Mouse (Mus musculus) MEL (cell line): ENCODE measurements around the gene Nsun5. TPM values are rescaled to one million over a fixed set of nuclear protein-coding genes. Genes with fewer than 3 reads are reported as not detected.

ENCODE experiments used
- DNase-seq: peaks from one replicate; pipeline ENCODE4 v3.0.0; 2011; ENCODE audit warnings: low read depth, low spot score
- H3K27ac ChIP-seq: 2 replicates; pipeline ENCODE4 v1.5.1; 2012; ENCODE audit warnings: low read depth, mild to moderate bottlenecking, control low read depth, low read length, moderate library complexity; ENCODE audit not compliant: control insufficient read depth
- H3K27me3 ChIP-seq, 2 experiments: fragments of 150-350 bp in 1 of 2; sonication (generic) in 1 of 2; 2 replicates each; pipeline ENCODE4 v1.6.1; 2012; ENCODE audit warnings: low read length in 2 of 2, mild to moderate bottlenecking in 2 of 2, improper control_type of control experiment in 1 of 2, moderate library complexity in 1 of 2; ENCODE audit not compliant: insufficient read depth in 2 of 2, control insufficient read depth in 1 of 2
- H3K36me3 ChIP-seq, 2 experiments: 2 replicates each; pipeline ENCODE4 v1.6.1; 2012 to 2014; ENCODE audit warnings: low read length in 2 of 2, improper control_type of control experiment in 1 of 2, inconsistent platforms in 1 of 2, mild to moderate bottlenecking in 1 of 2; ENCODE audit not compliant: insufficient read depth in 2 of 2, control insufficient read depth in 1 of 2
- H3K4me1 ChIP-seq, 2 experiments: fragments of 150-350 bp in 1 of 2; sonication (generic) in 1 of 2; 2 replicates each; pipeline ENCODE4 v1.6.1; 2012; ENCODE audit warnings: low read length in 2 of 2, improper control_type of control experiment in 1 of 2, mild to moderate bottlenecking in 1 of 2; ENCODE audit not compliant: insufficient read depth in 2 of 2, control insufficient read depth in 1 of 2
- H3K4me3 ChIP-seq, 2 experiments: fragments of 150-350 bp in 1 of 2; sonication (generic) in 1 of 2; 2 replicates each; pipeline ENCODE4 v1.5.1; 2012; ENCODE audit warnings: low read depth in 2 of 2, low read length in 2 of 2, mild to moderate bottlenecking in 2 of 2, moderate library complexity in 2 of 2, control low read depth in 1 of 2, improper control_type of control experiment in 1 of 2; ENCODE audit not compliant: control insufficient read depth in 1 of 2, insufficient read depth in 1 of 2
- H3K79me2 ChIP-seq: 2 replicates; pipeline ENCODE4 v1.6.1; 2012; ENCODE audit warnings: mild to moderate bottlenecking, low read length, moderate library complexity; ENCODE audit not compliant: control insufficient read depth, poor library complexity, insufficient read depth
- H3K9ac ChIP-seq: 2 replicates; pipeline ENCODE4 v1.6.1; 2012; ENCODE audit warnings: low read depth, mild to moderate bottlenecking, control low read depth, low read length, moderate library complexity; ENCODE audit not compliant: control insufficient read depth, poor library complexity, severe bottlenecking
- H3K9me3 ChIP-seq: fragments of 150-350 bp; sonication (generic); replicated peaks from 2 replicates; pipeline ENCODE4 v1.6.1; 2012; ENCODE audit warnings: mild to moderate bottlenecking, low read length, improper control_type of control experiment, moderate library complexity; ENCODE audit not compliant: insufficient read depth
- BHLHE40 ChIP-seq: IDR thresholded peaks from 2 replicates; pipeline ENCODE4 v1.6.1; 2012; ENCODE audit warnings: low read depth, mild to moderate bottlenecking, inconsistent platforms, low read length, improper control_type of control experiment, borderline replicate concordance
- CHD1 ChIP-seq: IDR thresholded peaks from 2 replicates; pipeline ENCODE4 v1.6.1; 2012; ENCODE audit warnings: low read depth, mild to moderate bottlenecking, inconsistent platforms, low read length, improper control_type of control experiment
- CTCF ChIP-seq, 3 experiments: IDR thresholded peaks in 2 of 3; conservative IDR thresholded peaks in 1 of 3; 2 replicates each; pipeline ENCODE4 v1.5.1; 2011 to 2012; ENCODE audit warnings: low read length in 3 of 3, low read depth in 2 of 3, mild to moderate bottlenecking in 2 of 3, improper control_type of control experiment in 1 of 3, inconsistent platforms in 1 of 3, mixed read lengths in 1 of 3, moderate library complexity in 1 of 3; ENCODE audit not compliant: control insufficient read depth in 1 of 3, insufficient read depth in 1 of 3, poor library complexity in 1 of 3, severe bottlenecking in 1 of 3
- ELF1 ChIP-seq: IDR thresholded peaks from 2 replicates; pipeline ENCODE4 v1.6.1; 2014; ENCODE audit warnings: low read depth, mild to moderate bottlenecking, inconsistent platforms, low read length, improper control_type of control experiment, moderate library complexity
- ETS1 ChIP-seq: IDR thresholded peaks from 2 replicates; pipeline ENCODE4 v1.6.1; 2012; ENCODE audit warnings: low read depth, mild to moderate bottlenecking, inconsistent platforms, low read length, improper control_type of control experiment, moderate library complexity
- GATA1 ChIP-seq: IDR thresholded peaks from 2 replicates; pipeline ENCODE4 v1.6.1; 2011; ENCODE audit warnings: low read depth, low read length, improper control_type of control experiment
- HCFC1 ChIP-seq: IDR thresholded peaks from 2 replicates; pipeline ENCODE4 v1.6.1; 2012; ENCODE audit warnings: low read depth, mild to moderate bottlenecking, inconsistent platforms, low read length, improper control_type of control experiment, moderate library complexity
- JUND ChIP-seq: IDR thresholded peaks from 2 replicates; pipeline ENCODE4 v1.6.1; 2011; ENCODE audit warnings: low read depth, mild to moderate bottlenecking, improper control_type of control experiment, low read length
- KAT2A ChIP-seq: conservative IDR thresholded peaks from 2 replicates; pipeline ENCODE4 v1.6.1; 2012; ENCODE audit warnings: low read depth, low read length, improper control_type of control experiment, inconsistent platforms
- MAX ChIP-seq: IDR thresholded peaks from 2 replicates; pipeline ENCODE4 v1.6.1; 2011; ENCODE audit warnings: low read length, improper control_type of control experiment
- MAZ ChIP-seq: IDR thresholded peaks from 2 replicates; pipeline ENCODE4 v1.6.1; 2012; ENCODE audit warnings: low read depth, mild to moderate bottlenecking, inconsistent platforms, low read length, improper control_type of control experiment
- MXI1 ChIP-seq: IDR thresholded peaks from 2 replicates; pipeline ENCODE4 v1.6.1; 2011; ENCODE audit warnings: mild to moderate bottlenecking, low read depth, low read length, improper control_type of control experiment
- MYC ChIP-seq: IDR thresholded peaks from 2 replicates; pipeline ENCODE4 v1.6.1; 2011; ENCODE audit warnings: low read depth, mild to moderate bottlenecking, low read length, improper control_type of control experiment, moderate library complexity
- NELFE ChIP-seq: IDR thresholded peaks from 2 replicates; pipeline ENCODE4 v1.6.1; 2011; ENCODE audit warnings: low read depth, low read length, improper control_type of control experiment
- POLR2AphosphoS2 ChIP-seq: IDR thresholded peaks from 2 replicates; pipeline ENCODE4 v1.6.1; 2011; ENCODE audit warnings: low read length, improper control_type of control experiment
- POLR2AphosphoS5 ChIP-seq: IDR thresholded peaks from 2 replicates; pipeline ENCODE4 v1.6.1; 2012; ENCODE audit warnings: low read depth, borderline replicate concordance, mild to moderate bottlenecking, inconsistent platforms, low read length, moderate library complexity, mixed read lengths
- TAL1 ChIP-seq: IDR thresholded peaks from 2 replicates; pipeline ENCODE4 v1.6.1; 2012; ENCODE audit warnings: mild to moderate bottlenecking, inconsistent platforms, low read length, moderate library complexity, mixed read lengths
- TBP ChIP-seq: IDR thresholded peaks from 2 replicates; pipeline ENCODE4 v1.8.0; 2011; ENCODE audit warnings: low read depth, low read length, improper control_type of control experiment
- UBTF ChIP-seq: IDR thresholded peaks from 2 replicates; pipeline ENCODE4 v1.6.1; 2012; ENCODE audit warnings: low read depth, mild to moderate bottlenecking, inconsistent platforms, low read length, improper control_type of control experiment, moderate library complexity, borderline replicate concordance; ENCODE audit not compliant: insufficient read depth
- USF2 ChIP-seq, 2 experiments: IDR thresholded peaks; 2 replicates each; pipeline ENCODE4 v1.6.1; 2011 to 2012; ENCODE audit warnings: improper control_type of control experiment in 2 of 2, low read length in 2 of 2, borderline replicate concordance in 1 of 2, inconsistent platforms in 1 of 2, low read depth in 1 of 2, mild to moderate bottlenecking in 1 of 2; ENCODE audit not compliant: insufficient read depth in 1 of 2
- ZNF384 ChIP-seq: IDR thresholded peaks from 2 replicates; pipeline ENCODE4 v1.6.1; 2012; ENCODE audit warnings: low read depth, mild to moderate bottlenecking, inconsistent platforms, low read length, improper control_type of control experiment
- polyA plus RNA-seq, 2 experiments: library from polyadenylated mRNA; stranded (reverse) in 1 of 2; unstranded in 1 of 2; fragments of >175 nt in 1 of 2; fragments of >200 nt in 1 of 2; gene quantifications; 2 replicates each; pipeline versions ENCODE4 v1.2.1 to v1.2.4; 2012; ENCODE audit warnings: low replicate concordance in 2 of 2, low read depth in 1 of 2; ENCODE audit not compliant: insufficient read length in 2 of 2, insufficient read depth in 1 of 2, missing spikeins in 1 of 2
- total RNA-seq: library from RNA; depleted of rRNA; stranded (reverse); fragments of 300-350 nt; gene quantifications from 2 replicates; pipeline ENCODE4 v1.2.3, GENCODE M21; 2012

The Nsun5 gene
- total and polyA plus RNA-seq, 3 experiments = 90.0 to 178 (median 97.5) TPM

DNA sequence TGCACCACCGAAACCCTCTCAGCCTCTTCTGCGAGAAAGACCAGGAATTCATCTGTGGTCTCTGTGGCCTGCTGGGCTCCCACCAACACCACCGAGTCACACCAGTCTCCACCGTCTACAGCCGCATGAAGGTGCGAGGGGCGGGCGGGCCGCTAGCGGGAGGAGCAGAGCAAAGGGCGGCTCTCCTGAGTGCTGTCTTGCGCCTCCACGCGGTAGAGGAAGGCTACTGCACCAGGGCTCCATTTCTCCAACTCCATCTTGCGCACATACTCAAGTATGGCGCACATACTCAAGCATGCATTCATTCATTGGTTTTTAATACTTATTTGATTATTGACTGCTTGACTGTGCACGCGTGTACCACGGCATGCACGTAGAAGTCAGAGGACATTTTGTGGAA is 16.2 kb upstream of the Nsun5 start:
- H3K36me3 ChIP-seq = no peaks in the 10 kb centered on the region
- no peak overlapping the region for H3K4me3 ChIP-seq
- no peaks in the 10 kb centered on the region for H3K4me1 ChIP-seq
- H3K27ac ChIP-seq = no peak overlapping the region
- H3K9ac ChIP-seq = no peak overlapping the region
- no peaks in the 10 kb centered on the region for H3K79me2 ChIP-seq
- H3K27me3 ChIP-seq = peaks cover 0 to 8% of the 10 kb centered on the region in 2 experiments; a peak in 2 of 4 replicates
- H3K9me3 ChIP-seq = no peaks in the 10 kb centered on the region
- DNase-seq = no peak
- TF ChIP-seq CTCF (IDR thresholded peaks at IDR 0.05 in 2 of 3, conservative IDR thresholded peaks at IDR 0.05 in 1 of 3; ENCODE audit: control insufficient read depth in 1 of 3, insufficient read depth in 1 of 3, low read depth in 2 of 3, low read length in 3 of 3, poor library complexity in 1 of 3, severe bottlenecking in 1 of 3) = peak; percentile 13 to 38 (median 24); a peak in 4 of 6 replicates
- no peak for TF ChIP-seq CHD1
- TF ChIP-seq, all 39 proteins: peak for 1

DNA sequence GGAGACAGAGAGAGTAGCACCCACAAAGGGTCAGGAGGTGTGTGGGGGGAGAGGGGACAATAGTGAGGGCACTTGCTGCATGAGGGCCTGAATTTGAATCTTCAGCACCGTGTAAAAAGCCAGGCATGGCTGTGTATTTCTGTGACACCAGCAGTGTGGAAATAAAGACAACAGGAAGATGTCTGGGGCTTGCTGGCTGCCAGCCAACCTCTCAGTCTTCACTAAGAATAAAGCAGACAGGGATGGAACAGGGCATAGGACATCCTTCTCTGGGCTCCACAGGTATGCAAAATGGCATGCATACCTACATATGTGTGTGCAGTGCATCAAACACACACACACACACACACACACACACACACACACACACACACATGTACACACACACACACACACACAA is 13.7 kb upstream of the Nsun5 start:
- peaks cover 0 to 6% of the 10 kb centered on the region in 2 experiments; a peak in 3 of 4 replicates for H3K27me3 ChIP-seq

GRCm38 (mm10) chr5:135357556-135357955 is 12.2 kb upstream of the Nsun5 start:
- Histone ChIP-seq H3K27me3 (peaks cover 2 to 5% of the 10 kb centered on the region in 2 experiments), H3K9me3 (no peaks in the 10 kb centered on the region), H3K9ac (no peak overlapping the region), H3K4me1 (no peaks in the 10 kb centered on the region), H3K36me3 (no peaks in the 10 kb centered on the region), H3K4me3 (no peak overlapping the region), H3K27ac (no peak overlapping the region), H3K79me2 (no peaks in the 10 kb centered on the region)
- TF ChIP-seq MAX (no peak), POLR2AphosphoS2 (no peak), JUND (no peak), BHLHE40 (no peak), POLR2AphosphoS5 (no peak), ELF1 (no peak), ETS1 (no peak), ZNF384 (no peak), MYC (no peak), TBP (no peak), MAZ (no peak), MXI1 (no peak), HCFC1 (no peak), UBTF (no peak), KAT2A (no peak), USF2 (IDR thresholded peaks at IDR 0.05; ENCODE audit: borderline replicate concordance in 1 of 2, insufficient read depth in 1 of 2, low read depth in 1 of 2, low read length in 2 of 2) (no peak), TAL1 (no peak), GATA1 (no peak)
- DNase-seq = peak; percentile 36

More for the DNA sequence above, 13.7 kb upstream of the Nsun5 start:
- Histone ChIP-seq H3K79me2 (no peaks in the 10 kb centered on the region), H3K9ac (no peak overlapping the region), H3K27ac (no peak overlapping the region), H3K9me3 (no peaks in the 10 kb centered on the region), H3K4me1 (no peaks in the 10 kb centered on the region), H3K36me3 (no peaks in the 10 kb centered on the region), H3K4me3 (no peak overlapping the region)
- DNase-seq = no peak
- TF ChIP-seq NELFE (no peak), MAX (no peak)
